Mouse (Mus musculus): Measurements from ENCODE around the gene 4930415L06Rik.

The 4930415L06Rik gene

DNA sequence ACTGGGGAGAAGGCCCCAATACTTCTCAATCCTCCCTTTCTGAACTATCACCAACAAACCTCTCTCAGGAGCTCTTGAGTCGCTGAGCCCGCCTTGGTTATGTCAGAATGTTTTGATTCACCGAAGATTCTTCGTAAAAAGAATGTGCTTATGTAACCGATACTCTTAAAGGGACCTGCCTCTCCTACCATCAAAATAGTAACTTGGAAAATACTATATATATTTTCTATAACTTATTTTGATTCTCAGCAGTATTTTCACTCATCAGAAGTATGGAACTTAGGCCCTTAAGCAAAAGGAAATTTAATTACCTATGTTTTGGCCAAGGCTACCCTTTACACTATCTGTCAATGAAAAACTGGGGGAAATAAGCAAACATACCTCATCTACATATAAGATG lies at the start of gene 4930415L06Rik:
Gene 4930415L06Rik, minus strand, starts transcription at position 101 of the 400 bp plus-strand sequence.
- in situ Hi-C loops (cut with MboI, MseI): no loop called here

DNA sequence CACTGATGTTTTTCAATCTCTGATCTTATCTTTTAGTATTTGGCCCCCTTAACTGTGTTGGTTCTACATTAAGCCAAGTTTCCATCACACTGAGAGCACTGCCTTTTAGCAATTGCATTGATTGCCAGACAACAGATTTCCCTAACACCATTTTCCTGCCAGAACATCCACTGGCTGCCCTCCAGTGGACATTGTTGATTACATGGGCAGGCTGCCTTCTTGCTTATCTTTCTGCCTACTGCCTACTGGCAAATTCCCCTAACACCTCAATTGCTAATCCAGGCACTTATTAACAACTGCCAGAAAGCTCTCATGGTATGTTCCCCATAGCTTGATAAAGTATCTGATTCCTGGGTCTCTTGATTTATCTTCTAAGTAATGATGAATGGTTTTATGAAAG lies 46.0 kb upstream of the 4930415L06Rik start:
- in situ Hi-C loops (cut with MboI, MseI): no loop called here

DNA sequence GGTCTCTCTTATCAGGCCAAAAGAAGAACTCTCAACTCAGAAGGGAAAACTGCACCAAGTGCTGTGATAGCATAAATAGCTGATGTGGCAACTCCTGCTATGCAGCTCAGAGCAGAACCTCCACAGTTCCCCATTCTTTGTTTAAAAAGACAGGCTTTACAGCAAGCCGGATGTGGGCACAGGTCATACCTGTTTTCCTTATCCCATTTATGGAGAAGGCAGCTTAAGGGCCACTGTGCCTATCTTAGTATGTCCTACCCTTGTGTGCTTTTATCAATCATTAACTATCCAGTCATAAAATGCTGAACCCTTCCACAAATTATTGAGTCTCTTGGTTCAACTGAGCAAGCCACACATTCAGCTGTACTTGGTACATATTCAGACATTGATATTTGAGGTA lies 27.8 kb downstream of the 4930415L06Rik start:
- in situ Hi-C loops (cut with MboI, MseI): no loop called here

Data from T-helper 2 cell (primary cell).